Mouse (Mus musculus) Muller cell, postnatal 12 days (primary cell): ENCODE data around the gene Abca6.
A peak's percentile ranks its signal among the peaks of the same experiment; 100 is the strongest.

ENCODE experiments used
- DNase-seq: peaks from one replicate; pipeline ENCODE4 v3.0.0-alpha.2; 2015; ENCODE audit errors: inconsistent ontology term

Gene Abca6

GRCm38 (mm10) chr11:110251534-110251933 lies at the start of gene Abca6:
TSS of gene Abca6 (minus strand) at chr11:110251776.
- peak; percentile 64 for DNase-seq

- no peak for DNase-seq
Measured at GRCm38 (mm10) chr11:110297917-110298533, 46.4 kb upstream of the Abca6 start.

- no peak for DNase-seq
Measured at GRCm38 (mm10) chr11:110290586-110290985, 39.0 kb upstream of the Abca6 start.

GRCm38 (mm10) chr11:110288423-110288822 lies 36.8 kb upstream of the Abca6 start:
- DNase-seq: no peak

- DNase-seq: no peak
Measured at GRCm38 (mm10) chr11:110287694-110288093, 36.1 kb upstream of the Abca6 start.

GRCm38 (mm10) chr11:110286331-110286730 lies 34.8 kb upstream of the Abca6 start:
- DNase-seq: no peak

GRCm38 (mm10) chr11:110284849-110285248 lies 33.3 kb upstream of the Abca6 start:
- DNase-seq: no peak

GRCm38 (mm10) chr11:110284185-110284787 lies 32.7 kb upstream of the Abca6 start:
- no peak for DNase-seq

- DNase-seq: no peak
Measured at GRCm38 (mm10) chr11:110274794-110275193, 23.2 kb upstream of the Abca6 start.

GRCm38 (mm10) chr11:110271745-110272144 lies 20.2 kb upstream of the Abca6 start:
- peak; percentile 30 for DNase-seq

GRCm38 (mm10) chr11:110268244-110268844 lies 16.8 kb upstream of the Abca6 start:
- DNase-seq: peak; percentile 79

GRCm38 (mm10) chr11:110267232-110267631 lies 15.7 kb upstream of the Abca6 start:
- no peak for DNase-seq

- DNase-seq: peak; percentile 22
Measured at GRCm38 (mm10) chr11:110266757-110267156, 15.2 kb upstream of the Abca6 start.

GRCm38 (mm10) chr11:110261867-110262266 lies 10.3 kb upstream of the Abca6 start:
- DNase-seq: no peak

- DNase-seq: no peak
Measured at GRCm38 (mm10) chr11:110257911-110258310, 6.3 kb upstream of the Abca6 start.

GRCm38 (mm10) chr11:110257061-110257460 lies 5.5 kb upstream of the Abca6 start:
- DNase-seq: no peak

- no peak for DNase-seq
Measured at GRCm38 (mm10) chr11:110252256-110252655, 680 bp upstream of the Abca6 start.

GRCm38 (mm10) chr11:110244730-110245129 lies 6.8 kb downstream of the Abca6 start:
- DNase-seq: no peak

- DNase-seq: no peak
Measured at GRCm38 (mm10) chr11:110237466-110237865, 14.1 kb downstream of the Abca6 start.

- no peak for DNase-seq
Measured at GRCm38 (mm10) chr11:110232975-110233374, 18.6 kb downstream of the Abca6 start.

- DNase-seq: no peak
Measured at GRCm38 (mm10) chr11:110217118-110217517, 34.5 kb downstream of the Abca6 start.

- no peak for DNase-seq
Measured at GRCm38 (mm10) chr11:110203930-110204329, 47.6 kb downstream of the Abca6 start.

- DNase-seq: no peak
Measured at GRCm38 (mm10) chr11:110198882-110199281, 52.7 kb downstream of the Abca6 start.
